Mouse (Mus musculus) olfactory bulb, adult 2 months (tissue): Measurements from ENCODE around the gene Gm49387. TPM values are rescaled to one million over a fixed set of nuclear protein-coding genes. Genes with fewer than 3 reads are reported as not detected.

Source experiments
- H3K27ac ChIP-seq: fragments of 200-500 bp; 2 replicates; pipeline ENCODE4 v1.5.1; 2012; ENCODE audit warnings: low read depth, low read length; ENCODE audit not compliant: insufficient read depth
- H3K4me1 ChIP-seq: fragments of 200-500 bp; 2 replicates; pipeline ENCODE4 v1.6.1; 2012; ENCODE audit warnings: low read length; ENCODE audit not compliant: control insufficient read depth, insufficient read depth
- H3K4me3 ChIP-seq: fragments of 200-500 bp; 2 replicates; pipeline ENCODE4 v1.5.1; 2012; ENCODE audit warnings: mild to moderate bottlenecking, low read depth, low read length, moderate library complexity; ENCODE audit not compliant: insufficient read depth
- CTCF ChIP-seq: fragments of 200-500 bp; IDR thresholded peaks from 2 replicates; pipeline ENCODE4 v1.5.1; 2012; ENCODE audit warnings: low read depth, mild to moderate bottlenecking, low read length, moderate library complexity; ENCODE audit not compliant: insufficient read depth
- POLR2A ChIP-seq: fragments of 200-500 bp; IDR thresholded peaks from 2 replicates; pipeline ENCODE4 v1.6.1; 2012; ENCODE audit warnings: mild to moderate bottlenecking, low read depth, low read length, moderate library complexity; ENCODE audit not compliant: insufficient read depth
- WGBS: fragments of 180-500 bp; shearing (Covaris S2); methylation state at CpG from one replicate; pipeline ENCODE4 v1.1.7; 2018; 5-methylcytosine and 5-hydroxymethylcytosine counted together
- polyA plus RNA-seq: library from polyadenylated mRNA; stranded (reverse); fragments of >200 nt; gene quantifications from 2 replicates; pipeline ENCODE4 v1.2.4, GENCODE M21; 2012; ENCODE audit warnings: low replicate concordance; ENCODE audit not compliant: missing spikeins, insufficient read depth, insufficient read length

The Gm49387 gene
- polyA plus RNA-seq, 1 experiment = not detected

- WGBS = 92% methylated on average over 3 of the region's 3 CpGs
- no peaks in the 10 kb centered on the region for H3K4me1 ChIP-seq
- no peak within 1 kb of the TSS for H3K27ac ChIP-seq
- no peak within 1 kb of the TSS for H3K4me3 ChIP-seq
- TF ChIP-seq CTCF (no peak), POLR2A (no peak)
Measured at GRCm38 (mm10) chr14:31591243-31591642, 49.4 kb downstream of the Gm49387 start, which contains the start of gene Colq. Gene Colq (minus strand): TSS chr14:31591343.

- 81% methylated on average over 8 of the region's 8 CpGs for WGBS
Measured at GRCm38 (mm10) chr14:31586451-31586850, 54.2 kb downstream of the Gm49387 start.

GRCm38 (mm10) chr14:31583082-31583481 is 57.6 kb downstream of the Gm49387 start:
- 84% methylated on average over 9 of the region's 9 CpGs for WGBS
- no peak overlapping the region for H3K27ac ChIP-seq

More at GRCm38 (mm10) chr14:31586451-31586850, 54.2 kb downstream of the Gm49387 start:
- H3K4me3 ChIP-seq = no peak overlapping the region
- H3K4me1 ChIP-seq = no peaks in the 10 kb centered on the region
- H3K27ac ChIP-seq = no peak overlapping the region
- TF ChIP-seq POLR2A (no peak), CTCF (no peak)

GRCm38 (mm10) chr14:31577966-31578735 is 62.5 kb downstream of the Gm49387 start:
- Histone ChIP-seq H3K4me1 (peaks cover 14% of the 10 kb centered on the region), H3K4me3 (no peak overlapping the region), H3K27ac (no peak overlapping the region)
- WGBS = 58% methylated on average over 9 of the region's 9 CpGs
- TF ChIP-seq POLR2A (no peak), CTCF (no peak)

More at GRCm38 (mm10) chr14:31583082-31583481, 57.6 kb downstream of the Gm49387 start:
- H3K4me3 ChIP-seq = no peak overlapping the region
- H3K4me1 ChIP-seq = no peaks in the 10 kb centered on the region
- TF ChIP-seq POLR2A = no peak
- no peak for TF ChIP-seq CTCF

GRCm38 (mm10) chr14:31576846-31577697 is 63.6 kb downstream of the Gm49387 start:
- Histone ChIP-seq H3K4me1 (peaks cover 14% of the 10 kb centered on the region), H3K27ac (no peak overlapping the region), H3K4me3 (peak overlapping the region; percentile 12; the same call in 1 of the 2 replicates)
- WGBS = 66% methylated on average over 10 of the region's 10 CpGs
- TF ChIP-seq POLR2A (no peak), CTCF (no peak)

DNA sequence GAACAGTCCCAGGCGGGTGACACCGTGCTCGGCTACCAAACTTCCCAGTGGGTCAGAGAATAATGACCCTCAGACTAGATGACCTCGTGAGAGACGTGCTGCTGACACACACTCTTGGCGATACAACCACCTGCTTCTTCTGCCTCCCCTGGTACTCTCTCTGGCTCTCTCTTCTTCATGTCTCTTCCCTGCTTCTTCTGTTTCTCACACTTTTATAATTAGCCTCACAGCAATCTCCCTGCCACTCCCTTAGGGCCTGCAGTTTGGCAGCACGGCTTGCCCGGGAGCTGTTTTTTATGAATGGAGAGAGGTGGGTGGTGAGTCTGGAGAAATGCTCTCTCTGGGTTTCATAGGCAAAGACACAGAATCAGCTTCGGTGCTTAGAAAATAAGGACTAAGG is 64.8 kb downstream of the Gm49387 start:
- WGBS = 58% methylated on average over 9 of the region's 9 CpGs
- no peak overlapping the region for H3K27ac ChIP-seq

DNA sequence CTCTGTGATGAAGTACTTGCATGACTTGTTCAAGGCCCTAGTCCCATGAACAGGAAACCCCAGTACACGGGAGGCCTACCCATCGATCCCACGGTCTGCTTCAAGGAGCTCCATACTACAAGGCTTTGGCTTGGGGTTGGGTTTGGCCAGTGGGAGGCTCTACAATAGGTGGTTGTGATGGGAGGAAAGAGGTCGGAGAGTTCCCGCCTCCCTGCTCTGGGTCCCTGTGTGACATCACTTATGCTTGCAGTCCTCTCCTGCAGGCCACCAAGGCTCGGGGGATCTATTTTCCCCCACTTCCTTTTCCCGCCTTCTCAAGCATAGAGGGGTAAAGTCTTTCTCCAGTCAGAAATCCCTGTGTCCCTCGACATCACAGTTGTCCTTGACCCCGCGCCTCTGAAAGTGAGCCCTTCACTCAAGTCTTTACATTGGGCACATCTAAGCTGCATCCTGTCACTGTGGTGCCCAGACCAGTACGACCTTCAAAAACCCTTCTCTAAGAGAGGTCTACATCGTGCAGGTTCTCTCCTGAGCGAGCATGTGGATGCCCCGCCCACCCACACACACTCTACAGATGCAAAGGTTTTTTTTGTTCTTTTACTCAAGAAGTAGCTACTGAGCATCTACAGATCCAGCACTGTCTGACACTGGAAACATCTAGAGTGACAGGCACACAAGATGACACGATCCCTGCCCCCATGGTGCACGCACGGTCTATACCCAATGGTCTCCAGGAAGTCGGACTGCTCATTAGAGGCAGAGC is 65.6 kb downstream of the Gm49387 start:
- Histone ChIP-seq H3K27ac (no peak overlapping the region), H3K4me1 (peaks cover 14% of the 10 kb centered on the region), H3K4me3 (no peak overlapping the region)
- WGBS = 92% methylated on average over 18 of the region's 18 CpGs
- TF ChIP-seq CTCF = no peak
- TF ChIP-seq POLR2A = no peak

More for the DNA sequence above, 64.8 kb downstream of the Gm49387 start:
- no peak for TF ChIP-seq POLR2A
- no peak for TF ChIP-seq CTCF
- H3K4me1 ChIP-seq = peaks cover 14% of the 10 kb centered on the region
- H3K4me3 ChIP-seq = no peak overlapping the region

DNA sequence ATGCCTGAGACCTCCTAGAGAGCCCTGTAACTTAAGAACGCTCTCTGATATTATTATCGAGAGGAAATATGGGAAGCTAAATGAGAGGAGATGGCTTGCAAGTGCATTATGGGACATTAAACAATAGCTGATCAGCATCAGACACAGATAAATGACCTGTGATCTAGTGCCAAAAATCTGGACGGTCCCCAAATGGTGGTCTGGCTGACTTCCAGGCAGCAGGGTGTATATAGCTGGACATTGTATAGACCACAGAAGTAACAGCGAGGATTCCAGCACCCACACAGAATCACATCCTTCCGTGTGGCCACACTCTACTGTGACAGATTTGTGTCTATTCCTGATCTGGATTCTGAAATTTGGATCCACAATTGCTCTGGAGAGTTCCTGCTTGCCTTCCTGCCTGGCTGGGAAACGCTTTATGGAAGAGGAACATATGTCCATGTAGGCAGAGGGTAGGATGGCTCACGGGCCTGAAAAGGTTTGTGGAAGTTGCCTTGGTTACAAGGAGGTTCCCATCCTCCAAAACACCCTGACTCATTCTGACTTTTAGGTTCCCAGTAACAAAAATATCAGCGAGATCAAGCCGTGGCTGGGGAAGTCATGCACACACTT is 68.0 kb downstream of the Gm49387 start:
- 54% methylated on average over 9 of the region's 9 CpGs for WGBS

More for the DNA sequence above, 68.0 kb downstream of the Gm49387 start:
- TF ChIP-seq CTCF (no peak), POLR2A (no peak)
- Histone ChIP-seq H3K27ac (no peak overlapping the region), H3K4me3 (no peak overlapping the region), H3K4me1 (peaks cover 14% of the 10 kb centered on the region)
